Mouse (Mus musculus): ENCODE results near the gene Dach1. TPM values are rescaled to one million over a fixed set of nuclear protein-coding genes. Genes with fewer than 3 reads are reported as not detected.

Gene Dach1
- polyA plus RNA-seq, 2 experiments, result 0.17 to 0.29 TPM

- H3K4me3 ChIP-seq (ENCODE audit: insufficient read depth in 1 of 2, low read depth in 2 of 2, low read length in 2 of 2), result no peak overlapping the region
- WGBS (ENCODE audit: insufficient replicate concordance), result 54% methylated on average over 1 of the region's 1 CpGs
- TF ChIP-seq CTCF (IDR thresholded peaks at IDR 0.05; ENCODE audit: low read depth), result no peak
- DNase-seq (ENCODE audit: low read depth in 3 of 3, low spot score in 3 of 3) (no peak), ATAC-seq (ENCODE audit: insufficient read depth) (no peak)
- no peaks in the 10 kb centered on the region for H3K36me3 ChIP-seq (replicated peaks; ENCODE audit: control insufficient read depth, insufficient read depth, low read depth)
- no peaks in the 10 kb centered on the region for H3K4me1 ChIP-seq (replicated peaks; ENCODE audit: control insufficient read depth in 2 of 2, insufficient read depth in 2 of 2, low read length in 1 of 2)
- H3K9me3 ChIP-seq (ENCODE audit: control insufficient read depth, low read length), result no peaks in the 10 kb centered on the region
- H3K9ac ChIP-seq (replicated peaks), result no peak overlapping the region
- H3K27ac ChIP-seq, result no peak overlapping the region
- H3K27me3 ChIP-seq (ENCODE audit: control insufficient read depth, insufficient read depth, low read length), result no peaks in the 10 kb centered on the region
- no peak overlapping the region for H3K4me2 ChIP-seq (ENCODE audit: low read depth)
These were observed 314.2 kb downstream of the Dach1 start for GRCm38 (mm10) chr14:97855345-97855744.

GRCm38 (mm10) chr14:97850486-97850885, 319.1 kb downstream of the Dach1 start:
- TF ChIP-seq CTCF (IDR thresholded peaks at IDR 0.05; ENCODE audit: low read depth) (no peak), EP300 (IDR thresholded peaks at IDR 0.05; ENCODE audit: low read depth) (no peak)
- Histone ChIP-seq H3K36me3 (replicated peaks; ENCODE audit: control insufficient read depth, insufficient read depth, low read depth) (no peaks in the 10 kb centered on the region), H3K4me3 (ENCODE audit: insufficient read depth in 1 of 2, low read depth in 2 of 2, low read length in 2 of 2) (no peak overlapping the region), H3K9me3 (ENCODE audit: control insufficient read depth, low read length) (no peaks in the 10 kb centered on the region), H3K27ac (no peak overlapping the region), H3K4me2 (ENCODE audit: low read depth) (no peak overlapping the region), H3K9ac (replicated peaks) (no peak overlapping the region), H3K27me3 (ENCODE audit: control insufficient read depth, insufficient read depth, low read length) (no peaks in the 10 kb centered on the region), H3K4me1 (replicated peaks; ENCODE audit: control insufficient read depth in 2 of 2, insufficient read depth in 2 of 2, low read length in 1 of 2) (no peaks in the 10 kb centered on the region)
- 68% methylated on average over 4 of the region's 4 CpGs for WGBS (ENCODE audit: insufficient replicate concordance)
- DNase-seq (ENCODE audit: low read depth in 3 of 3, low spot score in 3 of 3) (no peak), ATAC-seq (ENCODE audit: insufficient read depth) (no peak)

- DNase-seq (ENCODE audit: low read depth in 3 of 3, low spot score in 3 of 3) (no peak), ATAC-seq (ENCODE audit: insufficient read depth) (no peak)
- H3K36me3 ChIP-seq (replicated peaks; ENCODE audit: control insufficient read depth, insufficient read depth, low read depth), result no peaks in the 10 kb centered on the region
- TF ChIP-seq CTCF (IDR thresholded peaks at IDR 0.05; ENCODE audit: low read depth) (no peak), EP300 (IDR thresholded peaks at IDR 0.05; ENCODE audit: low read depth) (no peak)
- H3K4me3 ChIP-seq (ENCODE audit: insufficient read depth in 1 of 2, low read depth in 2 of 2, low read length in 2 of 2), result no peak overlapping the region
- H3K9me3 ChIP-seq (ENCODE audit: control insufficient read depth, low read length), result no peaks in the 10 kb centered on the region
- H3K27me3 ChIP-seq (ENCODE audit: control insufficient read depth, insufficient read depth, low read length), result no peaks in the 10 kb centered on the region
- WGBS (ENCODE audit: insufficient replicate concordance), result 53% methylated on average over 1 of the region's 1 CpGs
- H3K9ac ChIP-seq (replicated peaks), result no peak overlapping the region
- no peak overlapping the region for H3K27ac ChIP-seq
- no peaks in the 10 kb centered on the region for H3K4me1 ChIP-seq (replicated peaks; ENCODE audit: control insufficient read depth in 2 of 2, insufficient read depth in 2 of 2, low read length in 1 of 2)
- H3K4me2 ChIP-seq (ENCODE audit: low read depth), result no peak overlapping the region
These were observed 321.9 kb downstream of the Dach1 start for GRCm38 (mm10) chr14:97847641-97848040.

GRCm38 (mm10) chr14:97839275-97839674, 330.3 kb downstream of the Dach1 start:
- DNase-seq (ENCODE audit: low read depth in 3 of 3, low spot score in 3 of 3) (no peak), ATAC-seq (ENCODE audit: insufficient read depth) (no peak)
- no peak for TF ChIP-seq EP300 (IDR thresholded peaks at IDR 0.05; ENCODE audit: low read depth)
- no peak for TF ChIP-seq CTCF (IDR thresholded peaks at IDR 0.05; ENCODE audit: low read depth)
- Histone ChIP-seq H3K4me2 (ENCODE audit: low read depth) (no peak overlapping the region), H3K9me3 (ENCODE audit: control insufficient read depth, low read length) (no peaks in the 10 kb centered on the region), H3K27me3 (ENCODE audit: control insufficient read depth, insufficient read depth, low read length) (no peaks in the 10 kb centered on the region), H3K9ac (replicated peaks) (no peak overlapping the region), H3K36me3 (replicated peaks; ENCODE audit: control insufficient read depth, insufficient read depth, low read depth) (no peaks in the 10 kb centered on the region), H3K27ac (no peak overlapping the region), H3K4me3 (ENCODE audit: insufficient read depth in 1 of 2, low read depth in 2 of 2, low read length in 2 of 2) (no peak overlapping the region), H3K4me1 (replicated peaks; ENCODE audit: control insufficient read depth in 2 of 2, insufficient read depth in 2 of 2, low read length in 1 of 2) (no peaks in the 10 kb centered on the region)
- WGBS (ENCODE audit: insufficient replicate concordance), result 65% methylated on average over 5 of the region's 5 CpGs

- ATAC-seq (ENCODE audit: insufficient read depth) (no peak), DNase-seq (ENCODE audit: low read depth in 3 of 3, low spot score in 3 of 3) (no peak)
- no peak for TF ChIP-seq CTCF (IDR thresholded peaks at IDR 0.05; ENCODE audit: low read depth)
- no peak for TF ChIP-seq EP300 (IDR thresholded peaks at IDR 0.05; ENCODE audit: low read depth)
- H3K27me3 ChIP-seq (ENCODE audit: control insufficient read depth, insufficient read depth, low read length), result no peaks in the 10 kb centered on the region
- 56% methylated on average over 3 of the region's 3 CpGs for WGBS (ENCODE audit: insufficient replicate concordance)
- H3K9me3 ChIP-seq (ENCODE audit: control insufficient read depth, low read length), result no peaks in the 10 kb centered on the region
- H3K9ac ChIP-seq (replicated peaks), result no peak overlapping the region
- no peaks in the 10 kb centered on the region for H3K36me3 ChIP-seq (replicated peaks; ENCODE audit: control insufficient read depth, insufficient read depth, low read depth)
- H3K27ac ChIP-seq, result no peak overlapping the region
- no peak overlapping the region for H3K4me3 ChIP-seq (ENCODE audit: insufficient read depth in 1 of 2, low read depth in 2 of 2, low read length in 2 of 2)
- H3K4me2 ChIP-seq (ENCODE audit: low read depth), result no peak overlapping the region
- no peaks in the 10 kb centered on the region for H3K4me1 ChIP-seq (replicated peaks; ENCODE audit: control insufficient read depth in 2 of 2, insufficient read depth in 2 of 2, low read length in 1 of 2)
These were observed 339.7 kb downstream of the Dach1 start for GRCm38 (mm10) chr14:97829865-97830264.

Data from liver, embryonic 14.5 days (tissue).